Mouse (Mus musculus) myocyte (in vitro differentiated cells): ENCODE data around the gene Helb. TPM values are rescaled to one million over a fixed set of nuclear protein-coding genes. Genes with fewer than 3 reads are reported as not detected.

Experiments
- H3K27me3 ChIP-seq: one replicate; pipeline ENCODE4 v1.6.1; 2011; ENCODE audit not compliant: control insufficient read depth, insufficient read depth, insufficient read length
- H3K36me3 ChIP-seq: one replicate; pipeline ENCODE4 v1.6.1; 2011; ENCODE audit not compliant: control insufficient read depth, insufficient read depth
- H3K4me2 ChIP-seq: one replicate; pipeline ENCODE4 v1.6.1; 2011; ENCODE audit warnings: low read depth, control low read depth
- H3K4me3 ChIP-seq: one replicate; pipeline ENCODE4 v1.5.1; 2011; ENCODE audit warnings: mild to moderate bottlenecking, control low read depth, moderate library complexity
- H3K79me2 ChIP-seq: one replicate; pipeline ENCODE4 v1.6.1; 2011; ENCODE audit not compliant: control insufficient read depth, insufficient read depth
- H3ac ChIP-seq: one replicate; pipeline ENCODE4 v1.6.1; 2011; ENCODE audit not compliant: control insufficient read depth, insufficient read length
- CEBPB ChIP-seq: IDR thresholded peaks from 2 replicates; pipeline ENCODE4 v1.6.1; 2011; ENCODE audit warnings: mild to moderate bottlenecking, moderate library complexity; ENCODE audit not compliant: poor library complexity, insufficient read depth, severe bottlenecking
- E2F4 ChIP-seq: IDR thresholded peaks from one replicate; pipeline ENCODE4 v1.6.1; 2011; ENCODE audit warnings: mild to moderate bottlenecking, control low read depth, moderate library complexity; ENCODE audit not compliant: insufficient read depth
- MAX ChIP-seq: IDR thresholded peaks from one replicate; pipeline ENCODE4 v1.6.1; 2011; ENCODE audit warnings: low read depth, mild to moderate bottlenecking, control low read depth
- MYOD1 ChIP-seq, 3 experiments: IDR thresholded peaks; one replicate each; pipeline ENCODE4 v1.6.1; 2011; ENCODE audit warnings: control low read depth in 2 of 3, low read depth in 2 of 3, mild to moderate bottlenecking in 2 of 3, moderate library complexity in 1 of 3; ENCODE audit not compliant: insufficient read length in 2 of 3, control insufficient read depth in 1 of 3
- MYOG ChIP-seq, 3 experiments: IDR thresholded peaks; one replicate each; pipeline ENCODE4 v1.6.1; 2011; ENCODE audit warnings: control low read depth in 2 of 3, low read depth in 2 of 3, mild to moderate bottlenecking in 2 of 3; ENCODE audit not compliant: insufficient read length in 2 of 3, control insufficient read depth in 1 of 3, insufficient read depth in 1 of 3
- POLR2A ChIP-seq: IDR thresholded peaks from one replicate; pipeline ENCODE4 v1.6.1; 2011; ENCODE audit warnings: low read depth, mild to moderate bottlenecking, control low read depth, moderate library complexity; ENCODE audit not compliant: insufficient read length
- POLR2AphosphoS2 ChIP-seq: IDR thresholded peaks from one replicate; pipeline ENCODE4 v1.6.1; 2011; ENCODE audit warnings: low read depth, control low read depth; ENCODE audit not compliant: insufficient read length
- REST ChIP-seq: IDR thresholded peaks from one replicate; pipeline ENCODE4 v1.6.1; 2011; ENCODE audit warnings: mild to moderate bottlenecking, control low read depth, moderate library complexity; ENCODE audit not compliant: insufficient read depth, insufficient read length
- SRF ChIP-seq: IDR thresholded peaks from one replicate; pipeline ENCODE4 v1.6.1; 2011; ENCODE audit warnings: low read depth; ENCODE audit not compliant: control insufficient read depth, insufficient read length
- TCF12 ChIP-seq: IDR thresholded peaks from one replicate; pipeline ENCODE4 v1.6.1; 2011; ENCODE audit warnings: mild to moderate bottlenecking, control low read depth; ENCODE audit not compliant: poor library complexity, insufficient read depth, severe bottlenecking
- TCF3 ChIP-seq: IDR thresholded peaks from one replicate; pipeline ENCODE4 v1.6.1; 2011; ENCODE audit warnings: low read depth, control low read depth; ENCODE audit not compliant: insufficient read length
- USF1 ChIP-seq: IDR thresholded peaks from one replicate; pipeline ENCODE4 v1.6.1; 2011; ENCODE audit warnings: low read depth, mild to moderate bottlenecking, control low read depth, moderate library complexity
- polyA plus RNA-seq: library from polyadenylated mRNA; unstranded; fragments of >200 nt; fragmentation: generic; extraction: Trizol; gene quantifications from one replicate; pipeline ENCODE4 v1.2.1, GENCODE M21; 2012; ENCODE audit warnings: missing spikeins

Helb gene
- 5.4 TPM for polyA plus RNA-seq

- Histone ChIP-seq H3K36me3 (no peaks in the 10 kb centered on the region), H3K27me3 (no peaks in the 10 kb centered on the region), H3K4me3 (peak within 1 kb of the TSS; percentile 68), H3K79me2 (no peaks in the 10 kb centered on the region), H3K4me2 (peak within 1 kb of the TSS; percentile 88), H3ac (peak within 1 kb of the TSS; percentile 1)
- no peak for TF ChIP-seq REST
- TF ChIP-seq MYOG (IDR thresholded peaks at IDR 0.05; ENCODE audit: control insufficient read depth in 1 of 3, insufficient read depth in 1 of 3, insufficient read length in 2 of 3, low read depth in 2 of 3) = no peak
- no peak for TF ChIP-seq E2F4
- no peak for TF ChIP-seq TCF3
- TF ChIP-seq USF1 = no peak
- peak; percentile 43 for TF ChIP-seq POLR2A
- TF ChIP-seq MYOD1 (IDR thresholded peaks at IDR 0.05; ENCODE audit: control insufficient read depth in 1 of 3, insufficient read length in 2 of 3, low read depth in 2 of 3) = peak in 1 of 3 experiments; percentile 55
- no peak for TF ChIP-seq CEBPB
- TF ChIP-seq SRF = no peak
- no peak for TF ChIP-seq TCF12
- TF ChIP-seq MAX = no peak
- TF ChIP-seq POLR2AphosphoS2 = no peak
Measured at GRCm38 (mm10) chr10:120112507-120113396, at the start of gene Helb. Gene Helb (minus strand): TSS chr10:120112987.

GRCm38 (mm10) chr10:120160533-120160932 is 47.7 kb upstream of the Helb start:
- Histone ChIP-seq H3K4me3 (no peak overlapping the region), H3K27me3 (no peaks in the 10 kb centered on the region), H3K4me2 (no peak overlapping the region), H3ac (no peak overlapping the region), H3K36me3 (no peaks in the 10 kb centered on the region), H3K79me2 (no peaks in the 10 kb centered on the region)
- no peak for TF ChIP-seq E2F4
- no peak for TF ChIP-seq MAX
- TF ChIP-seq TCF3 = no peak
- TF ChIP-seq USF1 = no peak
- TF ChIP-seq POLR2AphosphoS2 = no peak
- TF ChIP-seq MYOD1 (IDR thresholded peaks at IDR 0.05; ENCODE audit: control insufficient read depth in 1 of 3, insufficient read length in 2 of 3, low read depth in 2 of 3) = no peak
- TF ChIP-seq TCF12 = no peak
- no peak for TF ChIP-seq POLR2A
- TF ChIP-seq REST = no peak
- TF ChIP-seq SRF = no peak
- no peak for TF ChIP-seq CEBPB
- TF ChIP-seq MYOG (IDR thresholded peaks at IDR 0.05; ENCODE audit: control insufficient read depth in 1 of 3, insufficient read depth in 1 of 3, insufficient read length in 2 of 3, low read depth in 2 of 3) = no peak

DNA sequence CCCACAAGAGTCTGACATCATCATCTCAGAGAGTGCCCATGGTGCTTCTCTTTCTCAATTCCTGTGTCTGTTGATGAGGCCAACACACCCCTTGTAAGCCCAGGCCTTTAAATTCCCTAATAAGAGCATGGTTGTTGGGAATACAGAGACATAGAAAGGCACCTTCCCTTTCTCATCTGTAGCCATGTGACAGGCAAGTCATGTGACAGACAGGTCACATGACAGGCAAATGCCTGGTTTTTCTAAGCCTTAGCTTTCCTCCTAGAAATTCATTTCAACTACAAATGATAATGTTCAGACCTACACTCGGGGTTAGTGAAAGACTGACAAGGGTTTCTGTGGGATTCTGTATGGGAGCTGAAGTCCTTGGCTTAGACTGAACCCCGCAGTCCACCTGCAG is 41.1 kb upstream of the Helb start:
- no peaks in the 10 kb centered on the region for H3K79me2 ChIP-seq
- H3K4me3 ChIP-seq = no peak overlapping the region
- no peak overlapping the region for H3ac ChIP-seq
- H3K27me3 ChIP-seq = no peaks in the 10 kb centered on the region
- no peaks in the 10 kb centered on the region for H3K36me3 ChIP-seq
- H3K4me2 ChIP-seq = no peak overlapping the region
- TF ChIP-seq POLR2AphosphoS2 (no peak), E2F4 (no peak), CEBPB (no peak), REST (no peak), SRF (no peak), MYOD1 (IDR thresholded peaks at IDR 0.05; ENCODE audit: control insufficient read depth in 1 of 3, insufficient read length in 2 of 3, low read depth in 2 of 3) (no peak)

DNA sequence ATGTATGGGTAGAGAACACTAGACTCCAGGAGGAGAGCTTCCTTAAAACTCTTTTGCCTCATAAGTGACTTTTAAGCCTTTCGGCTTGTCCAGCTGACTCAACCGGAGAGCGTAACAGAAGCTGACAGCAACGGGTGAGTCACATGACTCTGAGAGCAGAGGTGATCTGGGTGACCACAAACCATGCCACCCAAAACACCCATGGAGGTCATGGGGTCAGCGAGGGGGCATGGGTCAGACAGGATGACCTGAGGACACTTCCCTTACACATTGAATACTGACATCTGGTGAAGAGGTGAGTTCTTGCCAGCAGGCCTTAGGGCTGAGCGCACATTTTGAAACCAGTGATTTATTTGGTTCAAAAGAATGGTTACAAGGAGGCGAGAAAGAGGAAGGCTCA is 38.9 kb upstream of the Helb start:
- Histone ChIP-seq H3ac (no peak overlapping the region), H3K4me3 (no peak overlapping the region), H3K36me3 (no peaks in the 10 kb centered on the region), H3K27me3 (no peaks in the 10 kb centered on the region), H3K79me2 (no peaks in the 10 kb centered on the region), H3K4me2 (no peak overlapping the region)
- TF ChIP-seq TCF12 (no peak), REST (no peak), E2F4 (no peak), POLR2AphosphoS2 (no peak), MYOG (IDR thresholded peaks at IDR 0.05; ENCODE audit: control insufficient read depth in 1 of 3, insufficient read depth in 1 of 3, insufficient read length in 2 of 3, low read depth in 2 of 3) (no peak), MAX (no peak), TCF3 (no peak), POLR2A (no peak), MYOD1 (IDR thresholded peaks at IDR 0.05; ENCODE audit: control insufficient read depth in 1 of 3, insufficient read length in 2 of 3, low read depth in 2 of 3) (no peak), CEBPB (no peak)
